In the genomic region with DNA sequence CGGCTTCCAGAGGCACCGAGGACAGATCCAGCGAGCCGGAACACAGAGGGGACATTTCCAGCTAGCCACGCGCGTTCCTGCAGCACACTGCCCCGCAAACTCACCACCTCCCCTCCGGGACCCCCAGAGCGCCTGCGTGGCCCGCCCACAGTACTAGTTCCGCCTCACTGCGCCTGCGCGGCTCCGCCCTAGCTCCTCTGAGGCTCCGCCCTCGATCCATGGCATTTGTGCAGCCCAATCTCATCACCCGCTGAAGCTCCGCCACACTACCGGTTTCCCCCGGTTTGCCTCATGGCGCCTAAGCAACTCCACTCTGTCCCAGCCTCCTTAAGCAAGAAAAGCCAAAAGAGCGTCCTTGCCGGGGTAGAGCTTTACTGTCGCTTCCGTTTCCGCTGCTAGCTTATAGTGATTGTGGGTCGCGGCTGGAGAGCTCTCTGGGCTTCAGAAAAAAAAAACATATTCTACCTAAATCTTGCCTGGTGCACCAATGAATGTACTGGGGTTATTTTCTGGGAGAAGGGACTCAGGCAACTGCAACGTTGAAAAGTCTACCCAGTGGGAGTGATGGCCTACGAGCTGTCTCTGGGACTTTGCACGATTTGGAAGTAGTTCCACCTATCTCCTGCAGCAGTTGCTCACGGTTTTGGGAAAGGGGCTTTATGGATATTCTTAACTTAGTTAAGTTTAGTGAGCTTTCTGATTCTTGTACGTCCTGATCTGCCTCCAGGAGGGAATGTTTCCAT, we compare ENCODE assay signal across 8 mouse cellular contexts. TPM values are rescaled to one million over a fixed set of nuclear protein-coding genes. Genes with fewer than 3 reads are reported as not detected.
A peak's percentile ranks its signal among the peaks of the same experiment; 100 is the strongest.
DNase-seq lines count a peak whose midpoint lies in the region; ATAC-seq and TF ChIP-seq lines count a peak whose summit lies in the region.

Cdpf1 (minus strand) TSS at position 163 of the 743 bp plus-strand sequence.

- peak within 1 kb of the TSS; percentile 36 for H3K27ac ChIP-seq in cortical plate, adult 2 months (ENCODE audit: insufficient read depth, low read length)

- peak; percentile 99 for DNase-seq in gastrocnemius, postnatal 10 days
- peak; percentile 99 for DNase-seq in induced T-regulatory cell, adult 2 months (ENCODE audit: low read depth)
- peak; percentile 96 to 99 for DNase-seq in left cerebral cortex, adult 9 months (ENCODE audit: low spot score in 2 of 2)
- peak; percentile 100 for DNase-seq in right cerebral cortex, postnatal 14 days
- DNase-seq in urinary bladder, postnatal 36 days (ENCODE audit: low spot score in 2 of 2) = peak; percentile 99

- TF ChIP-seq CTCF in cortical plate, adult 2 months (IDR thresholded peaks at IDR 0.05; ENCODE audit: extremely low read depth, insufficient read depth, low read length) = no peak

- peak; percentile 92 for ATAC-seq in activated CD4-positive, CD25-positive, alpha-beta regulatory T cell, adult 4 months
- ATAC-seq in megakaryocyte progenitor cell, adult 5-6 weeks (replicated peaks; ENCODE audit: poor library complexity) = peak; percentile 86

- H3K4me1 ChIP-seq in cortical plate, adult 2 months (ENCODE audit: control insufficient read depth, insufficient read depth, low read length) = peaks cover 4% of the 10 kb centered on the region; the same call in 1 of the 2 replicates

- peak; percentile 97 for TF ChIP-seq POLR2A in cortical plate, adult 2 months (IDR thresholded peaks at IDR 0.05; ENCODE audit: extremely low read depth, insufficient read depth, low read length)

- H3K4me3 ChIP-seq in cortical plate, adult 2 months (ENCODE audit: insufficient read depth, low read length) = peak within 1 kb of the TSS; percentile 54

RNA-seq across cellular contexts. Expression of gene Cdpf1, which starts in this region (rescaled TPM):
- polyA plus RNA-seq in activated CD4-positive, CD25-positive, alpha-beta regulatory T cell, adult 4 months (2017; shearing (Covaris generic)) = 10 to 100 TPM; 37.8 to 46.6 TPM
- 23.6 and 27.2 TPM in 2 replicates for polyA plus RNA-seq in cortical plate, adult 2 months (2012; rRNA removed)
- 10 to 100 TPM; 27.5 to 30.7 TPM for total RNA-seq in gastrocnemius, postnatal 10 days (2021)
- total RNA-seq in megakaryocyte progenitor cell, adult 5-6 weeks (2015) = 10.9 and 17.1 TPM in 2 replicates
- 15.2 and 15.5 TPM in 2 replicates for total RNA-seq in megakaryocyte progenitor cell, adult 5-6 weeks (2017)

Comparison
In these comparisons a context has a peak if more than half of its experiments do, and no peak if none do; other contexts are left out.
1. Peak in every context shown above with its lines: DNase-seq, ATAC-seq, H3K4me3 ChIP-seq and H3K27ac ChIP-seq.